Mouse (Mus musculus) urinary bladder, adult 2 months (tissue): ENCODE measurements around the gene Gm4952. TPM values are rescaled to one million over a fixed set of nuclear protein-coding genes. Genes with fewer than 3 reads are reported as not detected.
"Not testable (repeated sequence)": the region's sequence is repeated elsewhere in the genome, so short reads cannot be mapped to it uniquely, and the experiment has no call there.

Experiments used
- DNase-seq: peaks from one replicate; pipeline ENCODE4 v3.0.0; 2022; ENCODE audit warnings: low spot score
- polyA plus RNA-seq: library from polyadenylated mRNA; depleted of rRNA; stranded (reverse); fragments of >200 nt; gene quantifications from 2 replicates; pipeline ENCODE4 v1.2.3, GENCODE M21; 2012; rRNA removed

Gm4952 gene
- polyA plus RNA-seq, 1 experiment, result not detected

- DNase-seq, result no peak
Observed at GRCm38 (mm10) chr19:12600684-12601480, 1.1 kb downstream of the Gm4952 start.

- no peak for DNase-seq
Observed at GRCm38 (mm10) chr19:12608336-12608735, 8.6 kb downstream of the Gm4952 start.

- no peak for DNase-seq
Observed at GRCm38 (mm10) chr19:12613646-12614045, 13.9 kb downstream of the Gm4952 start.

- no peak for DNase-seq
Observed at GRCm38 (mm10) chr19:12633176-12633575, 33.4 kb downstream of the Gm4952 start, which contains the start of gene Glyat. Glyat (plus strand) TSS chr19:12633308.

- no peak for DNase-seq
Observed at GRCm38 (mm10) chr19:12634259-12634658, 34.5 kb downstream of the Gm4952 start.

GRCm38 (mm10) chr19:12634963-12635362 lies 35.2 kb downstream of the Gm4952 start:
- DNase-seq, result no peak

GRCm38 (mm10) chr19:12636863-12637262 lies 37.1 kb downstream of the Gm4952 start:
- DNase-seq, result no peak

- no peak for DNase-seq
Observed at GRCm38 (mm10) chr19:12638049-12638448, 38.3 kb downstream of the Gm4952 start.

- no peak for DNase-seq
Observed at GRCm38 (mm10) chr19:12649511-12649910, 49.7 kb downstream of the Gm4952 start.

GRCm38 (mm10) chr19:12666156-12666555 lies 66.4 kb downstream of the Gm4952 start:
- DNase-seq, result no peak

GRCm38 (mm10) chr19:12668601-12669000 lies 68.8 kb downstream of the Gm4952 start:
- not testable (repeated sequence) for DNase-seq

GRCm38 (mm10) chr19:12670139-12670538 lies 70.4 kb downstream of the Gm4952 start, which contains the start of gene Olfr1442:
Olfr1442 (plus strand) TSS chr19:12670439.
- DNase-seq, result no peak

GRCm38 (mm10) chr19:12671051-12671450 lies 71.3 kb downstream of the Gm4952 start:
- DNase-seq, result no peak

GRCm38 (mm10) chr19:12677812-12678211 lies 78.0 kb downstream of the Gm4952 start, which contains the start of gene Olfr1443:
Olfr1443 (plus strand) TSS chr19:12678112.
- no peak for DNase-seq

Other genes starting within 250 kb of the Gm4952 start
- not detected in 2 replicates for gene Olfr1440, start 212.7 kb upstream of the Gm4952 start, polyA plus RNA-seq
- gene Olfr1441, start 182.5 kb upstream of the Gm4952 start, polyA plus RNA-seq, result not detected in 2 replicates
- not detected in 2 replicates for gene Pfpl, start 172.1 kb upstream of the Gm4952 start, polyA plus RNA-seq
- gene Mpeg1, start 139.2 kb upstream of the Gm4952 start, polyA plus RNA-seq, result 11.6 and 15.2 TPM in 2 replicates
- gene Dtx4, start 98.5 kb upstream of the Gm4952 start, polyA plus RNA-seq, result 12.6 and 16.8 TPM in 2 replicates
- gene Fam111a, start 54.2 kb upstream of the Gm4952 start, polyA plus RNA-seq, result 5.8 and 6.2 TPM in 2 replicates
- gene Glyat, start 33.3 kb downstream of the Gm4952 start, polyA plus RNA-seq, result 0.14 and 0.15 TPM in 2 replicates
- not detected in 2 replicates for gene Olfr1442, start 70.5 kb downstream of the Gm4952 start, polyA plus RNA-seq
- not detected in 2 replicates for gene Olfr1443, start 78.1 kb downstream of the Gm4952 start, polyA plus RNA-seq
- not detected in 2 replicates for gene Keg1, start 95.8 kb downstream of the Gm4952 start, polyA plus RNA-seq
- gene Cntf, start 165.7 kb downstream of the Gm4952 start, polyA plus RNA-seq, result 1.8 and 2.9 TPM in 2 replicates
- gene Zfp91, start 196.2 kb downstream of the Gm4952 start, polyA plus RNA-seq, result 37.0 and 44.0 TPM in 2 replicates
- 4.3 and 5.1 TPM in 2 replicates for gene Lpxn, start 196.2 kb downstream of the Gm4952 start, polyA plus RNA-seq
- not detected in 2 replicates for gene Gm5244, start 246.7 kb downstream of the Gm4952 start, polyA plus RNA-seq